Mouse (Mus musculus) intestine, postnatal 0 days (tissue): ENCODE results near the gene Tnfrsf21. TPM values are rescaled to one million over a fixed set of nuclear protein-coding genes. Genes with fewer than 3 reads are reported as not detected.

Experiments used
- ATAC-seq: fragments of 200-750 bp; cut with Nextera tagmentation; 2 replicates; pipeline ENCODE4 v1.8.0; 2017; ENCODE audit warnings: mild to moderate bottlenecking, moderate TSS enrichment, moderate library complexity
- H3K27ac ChIP-seq: fragments of 300-500 bp; sonication (generic); 2 replicates; pipeline ENCODE4 v1.5.1; 2014; ENCODE audit warnings: mild to moderate bottlenecking, low read depth, low read length, moderate library complexity
- H3K27me3 ChIP-seq: fragments of 300-500 bp; sonication (generic); replicated peaks from 2 replicates; pipeline ENCODE4 v1.6.1; 2014; ENCODE audit warnings: low read length, mixed read lengths; ENCODE audit not compliant: control insufficient read depth, insufficient read depth
- H3K36me3 ChIP-seq: fragments of 300-500 bp; sonication (generic); 2 replicates; pipeline ENCODE4 v1.6.1; 2014; ENCODE audit warnings: mild to moderate bottlenecking, moderate library complexity; ENCODE audit not compliant: control insufficient read depth, insufficient read depth
- H3K4me1 ChIP-seq: fragments of 300-500 bp; sonication (generic); replicated peaks from 2 replicates; pipeline ENCODE4 v1.6.1; 2014; ENCODE audit warnings: antibody characterized with exemption, low read length, mixed read lengths; ENCODE audit not compliant: control insufficient read depth, insufficient read depth
- H3K4me2 ChIP-seq: fragments of 300-500 bp; sonication (generic); replicated peaks from 2 replicates; pipeline ENCODE4 v1.6.1; 2014; ENCODE audit warnings: low read depth, mild to moderate bottlenecking, moderate library complexity
- H3K4me3 ChIP-seq: fragments of 300-500 bp; sonication (generic); 2 replicates; pipeline ENCODE4 v1.5.1; 2014; ENCODE audit warnings: low read depth, low read length
- H3K9ac ChIP-seq: fragments of 300-500 bp; sonication (generic); 2 replicates; pipeline ENCODE4 v1.6.1; 2014; ENCODE audit warnings: mild to moderate bottlenecking, low read depth, low read length
- H3K9me3 ChIP-seq: fragments of 300-500 bp; sonication (generic); 2 replicates; pipeline ENCODE4 v1.6.1; 2016; ENCODE audit warnings: mixed run types; ENCODE audit not compliant: control insufficient read depth
- CTCF ChIP-seq: sonication (generic); IDR thresholded peaks from 2 replicates; pipeline ENCODE4 v1.5.1; 2016; ENCODE audit warnings: low read depth, mild to moderate bottlenecking, control low read depth, antibody characterized with exemption, moderate library complexity
- WGBS: fragments of 180-500 bp; shearing (Covaris S2); extraction: QIAGEN DNeasy Blood & Tissue Kit; methylation state at CpG from one replicate; pipeline ENCODE4 v1.1.7; 2014; 5-methylcytosine and 5-hydroxymethylcytosine counted together
- polyA plus RNA-seq: library from polyadenylated mRNA; unstranded; fragments of >200 nt; fragmentation: Nextera tagmentation; extraction: Ambion mirVana; gene quantifications from 2 replicates; pipeline ENCODE4 v1.2.1, GENCODE M21; 2015

The Tnfrsf21 gene
- polyA plus RNA-seq, 1 experiment from 2014 or later = 10.0 TPM

DNA sequence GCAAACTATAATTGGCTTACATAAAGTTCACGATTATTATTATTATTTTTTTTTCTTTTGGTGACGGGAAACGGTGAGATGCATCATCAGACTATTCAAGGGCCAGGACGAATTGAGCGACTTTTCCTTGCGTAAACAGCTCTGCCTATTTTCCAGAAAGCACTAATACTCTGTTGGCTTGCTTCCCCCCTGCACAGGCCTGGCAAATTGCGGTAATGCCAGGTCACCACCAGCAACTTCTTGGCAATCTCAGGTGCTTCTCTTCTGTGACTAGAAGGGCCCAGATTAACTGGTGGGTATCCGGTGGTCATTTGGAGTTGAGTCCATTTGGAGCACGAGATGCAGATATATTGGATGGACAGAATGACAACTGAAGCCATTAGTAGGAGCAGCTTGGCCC, 5.7 kb downstream of the Tnfrsf21 start:
- no peaks in the 10 kb centered on the region for H3K36me3 ChIP-seq
- H3K9ac ChIP-seq = no peak overlapping the region
- no peak overlapping the region for H3K4me2 ChIP-seq
- H3K4me3 ChIP-seq = no peak overlapping the region
- 90% methylated on average over 9 of the region's 9 CpGs for WGBS
- TF ChIP-seq CTCF = no peak
- no peaks in the 10 kb centered on the region for H3K9me3 ChIP-seq
- H3K4me1 ChIP-seq = no peaks in the 10 kb centered on the region
- ATAC-seq = no peak
- H3K27me3 ChIP-seq = no peaks in the 10 kb centered on the region
- H3K27ac ChIP-seq = no peak overlapping the region

DNA sequence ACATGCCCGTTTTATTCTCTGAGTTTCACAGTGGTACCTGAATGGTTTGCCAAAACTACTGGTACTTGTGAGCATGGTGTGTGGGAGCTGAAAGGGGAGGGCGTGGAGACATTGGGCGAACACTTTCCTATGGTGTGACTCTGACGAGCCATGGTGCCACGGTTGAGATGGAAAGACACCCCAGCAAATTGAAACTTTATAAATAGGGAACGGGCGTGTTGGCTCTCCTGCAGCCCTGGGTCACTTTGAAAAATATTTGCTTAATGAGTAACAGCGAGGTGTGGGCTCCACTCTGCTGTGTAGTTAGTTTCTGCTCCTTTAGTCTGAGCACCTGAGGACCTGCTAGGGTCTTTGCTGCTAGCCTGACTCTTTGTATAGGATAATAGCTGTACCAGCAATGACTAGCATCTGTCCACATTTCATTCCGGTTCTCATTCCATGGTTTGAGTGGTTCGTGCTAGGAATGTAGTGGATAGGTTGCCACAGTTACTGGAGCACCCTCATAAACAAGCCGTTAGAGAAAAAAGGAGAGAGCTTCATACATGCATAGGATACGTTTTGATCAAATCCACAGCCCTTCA, 7.4 kb downstream of the Tnfrsf21 start:
- no peaks in the 10 kb centered on the region for H3K36me3 ChIP-seq
- no peak for TF ChIP-seq CTCF
- WGBS = 72% methylated on average over 12 of the region's 12 CpGs
- no peak overlapping the region for H3K4me3 ChIP-seq
- H3K4me1 ChIP-seq = no peaks in the 10 kb centered on the region
- H3K9me3 ChIP-seq = no peaks in the 10 kb centered on the region
- H3K27me3 ChIP-seq = no peaks in the 10 kb centered on the region
- H3K4me2 ChIP-seq = no peak overlapping the region
- H3K27ac ChIP-seq = no peak overlapping the region
- no peak for ATAC-seq
- H3K9ac ChIP-seq = no peak overlapping the region

GRCm38 (mm10) chr17:43024531-43024930, 8.2 kb downstream of the Tnfrsf21 start:
- no peaks in the 10 kb centered on the region for H3K36me3 ChIP-seq
- no peaks in the 10 kb centered on the region for H3K9me3 ChIP-seq
- no peak overlapping the region for H3K9ac ChIP-seq
- ATAC-seq = no peak
- H3K4me2 ChIP-seq = no peak overlapping the region
- TF ChIP-seq CTCF = no peak
- H3K27ac ChIP-seq = no peak overlapping the region
- H3K4me1 ChIP-seq = no peaks in the 10 kb centered on the region
- H3K27me3 ChIP-seq = no peaks in the 10 kb centered on the region
- 87% methylated on average over 3 of the region's 3 CpGs for WGBS
- H3K4me3 ChIP-seq = no peak overlapping the region

DNA sequence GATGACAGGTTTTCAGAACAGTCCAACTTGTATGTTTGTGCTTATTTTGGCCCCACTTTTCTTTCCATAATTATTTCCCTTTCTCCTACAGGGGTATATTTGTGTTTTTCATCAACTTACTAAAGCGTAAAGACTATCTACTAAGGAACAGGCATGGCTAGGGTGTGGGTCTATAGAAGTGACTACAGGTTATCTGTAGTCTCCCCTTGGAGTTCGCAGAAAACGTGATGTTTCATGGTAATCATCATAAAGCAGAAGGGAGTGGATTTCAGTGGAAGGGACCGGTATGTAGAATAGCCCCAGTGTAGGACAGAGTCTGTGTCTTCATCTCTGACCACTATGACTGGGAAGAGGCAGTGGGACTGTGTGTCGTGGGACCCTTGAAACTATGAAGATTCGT, 8.7 kb downstream of the Tnfrsf21 start:
- Histone ChIP-seq H3K36me3 (no peaks in the 10 kb centered on the region), H3K9me3 (no peaks in the 10 kb centered on the region)
- no peak for ATAC-seq

GRCm38 (mm10) chr17:43025819-43026593, 9.7 kb downstream of the Tnfrsf21 start:
- no peaks in the 10 kb centered on the region for H3K4me1 ChIP-seq
- no peak overlapping the region for H3K4me3 ChIP-seq
- H3K36me3 ChIP-seq = no peaks in the 10 kb centered on the region
- H3K27me3 ChIP-seq = no peaks in the 10 kb centered on the region
- H3K4me2 ChIP-seq = no peak overlapping the region
- TF ChIP-seq CTCF = no peak
- H3K27ac ChIP-seq = no peak overlapping the region
- no peak for ATAC-seq
- no peak overlapping the region for H3K9ac ChIP-seq
- H3K9me3 ChIP-seq = no peaks in the 10 kb centered on the region
- 91% methylated on average over 22 of the region's 22 CpGs for WGBS

More for the DNA sequence above, 8.7 kb downstream of the Tnfrsf21 start:
- H3K4me1 ChIP-seq = no peaks in the 10 kb centered on the region
- H3K27ac ChIP-seq = no peak overlapping the region
- no peak overlapping the region for H3K4me2 ChIP-seq
- TF ChIP-seq CTCF = no peak
- no peak overlapping the region for H3K9ac ChIP-seq
- H3K4me3 ChIP-seq = no peak overlapping the region
- H3K27me3 ChIP-seq = no peaks in the 10 kb centered on the region
- 76% methylated on average over 6 of the region's 6 CpGs for WGBS

GRCm38 (mm10) chr17:43026708-43027107, 10.4 kb downstream of the Tnfrsf21 start:
- Histone ChIP-seq H3K4me2 (no peak overlapping the region), H3K4me1 (no peaks in the 10 kb centered on the region), H3K36me3 (no peaks in the 10 kb centered on the region), H3K9ac (no peak overlapping the region), H3K27ac (no peak overlapping the region), H3K4me3 (no peak overlapping the region), H3K9me3 (no peaks in the 10 kb centered on the region), H3K27me3 (no peaks in the 10 kb centered on the region)
- no peak for TF ChIP-seq CTCF
- 80% methylated on average over 4 of the region's 4 CpGs for WGBS
- ATAC-seq = no peak
